Mouse (Mus musculus): Measurements from ENCODE around the gene Helq.

Helq gene

GRCm38 (mm10) chr5:100798165-100798860 is at the start of gene Helq, which contains the start of gene Mrps18c:
Gene Helq, minus strand, starts transcription at chr5:100798598.
Gene Mrps18c, plus strand, starts transcription at chr5:100798627.
- DNase-seq (ENCODE audit: low spot score in 2 of 2), result peak; percentile 86 to 87

- no peak for DNase-seq (ENCODE audit: low spot score in 2 of 2)
These were observed 48.7 kb upstream of the Helq start for GRCm38 (mm10) chr5:100847143-100847542.

- DNase-seq (ENCODE audit: low spot score in 2 of 2), result no peak
These were observed 48.2 kb upstream of the Helq start for GRCm38 (mm10) chr5:100846599-100846920.

GRCm38 (mm10) chr5:100845848-100846598 is 47.6 kb upstream of the Helq start:
- peak; percentile 84 to 88 for DNase-seq (ENCODE audit: low spot score in 2 of 2)

- DNase-seq (ENCODE audit: low spot score in 2 of 2), result peak; percentile 14 to 39
These were observed 47.1 kb upstream of the Helq start, which contains the start of gene Gpat3 for GRCm38 (mm10) chr5:100845485-100845847. Gene Gpat3, plus strand, starts transcription at chr5:100845713.

- DNase-seq (ENCODE audit: low spot score in 2 of 2), result no peak
These were observed 46.1 kb upstream of the Helq start for GRCm38 (mm10) chr5:100844485-100844884.

- no peak for DNase-seq (ENCODE audit: low spot score in 2 of 2)
These were observed 39.5 kb upstream of the Helq start for GRCm38 (mm10) chr5:100837907-100838306.

GRCm38 (mm10) chr5:100835862-100836538 is 37.6 kb upstream of the Helq start:
- DNase-seq (ENCODE audit: low spot score in 2 of 2), result no peak

- no peak for DNase-seq (ENCODE audit: low spot score in 2 of 2)
These were observed 35.4 kb upstream of the Helq start for GRCm38 (mm10) chr5:100833841-100834240.

GRCm38 (mm10) chr5:100832680-100833079 is 34.3 kb upstream of the Helq start:
- no peak for DNase-seq (ENCODE audit: low spot score in 2 of 2)

GRCm38 (mm10) chr5:100828701-100829100 is 30.3 kb upstream of the Helq start:
- no peak for DNase-seq (ENCODE audit: low spot score in 2 of 2)

GRCm38 (mm10) chr5:100826531-100826930 is 28.1 kb upstream of the Helq start:
- no peak for DNase-seq (ENCODE audit: low spot score in 2 of 2)

- DNase-seq (ENCODE audit: low spot score in 2 of 2), result no peak
These were observed 27.6 kb upstream of the Helq start for GRCm38 (mm10) chr5:100825975-100826374.

- DNase-seq (ENCODE audit: low spot score in 2 of 2), result no peak
These were observed 24.4 kb upstream of the Helq start for GRCm38 (mm10) chr5:100822826-100823225.

- no peak for DNase-seq (ENCODE audit: low spot score in 2 of 2)
These were observed 23.0 kb upstream of the Helq start for GRCm38 (mm10) chr5:100821375-100821774.

- DNase-seq (ENCODE audit: low spot score in 2 of 2), result peak; percentile 78 to 87
These were observed 22.2 kb upstream of the Helq start, which contains the start of gene Abraxas1 for GRCm38 (mm10) chr5:100820483-100821184. Gene Abraxas1, minus strand, starts transcription at chr5:100820965.

GRCm38 (mm10) chr5:100819568-100820480 is 21.4 kb upstream of the Helq start:
- no peak for DNase-seq (ENCODE audit: low spot score in 2 of 2)

GRCm38 (mm10) chr5:100818341-100818740 is 19.9 kb upstream of the Helq start:
- DNase-seq (ENCODE audit: low spot score in 2 of 2), result no peak

GRCm38 (mm10) chr5:100794084-100794483 is 4.3 kb downstream of the Helq start:
- DNase-seq (ENCODE audit: low spot score in 2 of 2), result no peak

GRCm38 (mm10) chr5:100792261-100792660 is 6.1 kb downstream of the Helq start:
- DNase-seq (ENCODE audit: low spot score in 2 of 2), result no peak

- no peak for DNase-seq (ENCODE audit: low spot score in 2 of 2)
These were observed 10.9 kb downstream of the Helq start for GRCm38 (mm10) chr5:100787527-100787926.

Measured in urinary bladder, postnatal 36 days (tissue).